Mouse (Mus musculus): ENCODE measurements around the gene Ndufs5.
A peak's percentile ranks its signal among the peaks of the same experiment; 100 is the strongest.

Gene Ndufs5

DNA sequence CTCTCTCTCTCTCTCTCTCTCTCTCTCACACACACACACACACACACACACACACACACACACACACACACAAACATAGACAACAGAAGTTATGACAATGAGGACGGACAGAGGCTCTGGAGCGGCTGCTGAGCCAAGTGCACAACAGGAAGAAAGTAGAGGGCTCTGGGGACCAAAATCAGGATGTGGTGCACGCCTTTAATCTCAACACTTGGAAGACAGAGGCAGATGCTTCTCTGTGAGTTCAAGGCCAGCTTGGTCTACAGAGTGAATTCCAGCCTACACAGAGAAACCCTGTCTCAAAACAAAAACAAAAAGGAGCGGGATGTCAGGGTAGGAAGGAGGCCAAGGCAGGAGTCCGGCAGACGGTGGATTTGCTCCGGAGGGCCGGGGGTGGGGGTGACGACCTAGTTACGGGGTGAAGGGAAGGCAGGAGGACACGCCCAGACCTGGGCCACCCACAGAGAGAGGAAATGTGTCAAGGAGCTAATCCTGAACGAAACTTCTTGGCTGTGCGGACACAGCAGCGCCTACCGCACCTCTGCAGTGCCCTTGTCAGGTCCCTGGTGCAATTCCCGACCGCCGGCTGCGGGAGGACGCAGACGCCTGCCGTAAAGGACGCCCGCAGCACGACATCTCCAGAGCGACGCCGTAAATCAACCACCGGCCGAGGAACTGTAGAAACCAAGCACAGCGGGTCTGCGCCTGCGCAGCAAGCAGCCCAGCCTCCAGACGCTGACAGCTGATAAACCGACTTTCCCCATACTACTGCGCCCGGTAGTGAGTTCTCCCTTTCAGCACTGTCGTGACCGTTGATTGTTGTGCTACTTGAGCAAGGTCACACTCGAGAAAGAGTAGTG, at the start of gene Ndufs5:
Gene Ndufs5, minus strand, starts transcription at position 629 of the 860 bp plus-strand sequence.
- DNase-seq (ENCODE audit: low read depth): peak; percentile 95

DNA sequence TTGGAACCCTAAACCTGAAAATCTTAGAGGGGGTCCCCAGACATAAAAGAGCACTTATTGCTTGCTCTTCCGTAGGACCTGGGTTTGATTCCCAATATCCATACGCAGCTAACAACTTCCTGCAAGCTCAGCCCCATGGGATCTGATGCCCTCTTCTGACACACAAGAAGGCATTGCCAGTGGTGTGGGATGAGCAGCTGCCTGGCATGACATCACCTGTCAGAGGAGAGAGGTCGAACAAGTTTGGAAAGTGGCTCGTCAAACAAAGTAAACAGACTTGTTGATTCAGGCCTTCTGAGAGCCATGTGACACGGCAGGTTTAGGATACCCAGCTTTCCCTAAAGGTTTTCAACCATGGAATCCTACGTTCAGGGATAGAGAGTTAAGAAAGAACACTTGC, 47.1 kb upstream of the Ndufs5 start:
- no peak for DNase-seq (ENCODE audit: low read depth)

DNA sequence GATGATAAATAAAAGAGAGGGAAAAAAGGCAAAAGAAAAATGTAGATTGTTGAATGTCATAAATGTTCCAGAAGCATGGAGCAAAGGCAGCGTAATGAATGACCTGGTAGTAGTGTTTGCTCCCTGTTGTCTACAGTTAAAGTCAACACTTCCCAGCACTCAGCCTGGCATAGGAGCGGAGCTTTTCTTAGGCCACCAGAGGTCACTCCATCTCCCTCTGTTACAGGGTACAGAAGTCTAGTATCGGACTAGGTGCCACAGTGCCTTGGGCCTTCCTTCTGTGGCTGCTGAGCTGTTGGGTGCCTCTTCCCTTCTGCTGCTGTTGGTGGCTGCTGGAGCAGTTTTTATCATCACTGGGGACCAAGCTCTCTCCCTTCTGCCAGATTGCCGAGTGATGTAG, 40.3 kb upstream of the Ndufs5 start:
- no peak for DNase-seq (ENCODE audit: low read depth)

DNA sequence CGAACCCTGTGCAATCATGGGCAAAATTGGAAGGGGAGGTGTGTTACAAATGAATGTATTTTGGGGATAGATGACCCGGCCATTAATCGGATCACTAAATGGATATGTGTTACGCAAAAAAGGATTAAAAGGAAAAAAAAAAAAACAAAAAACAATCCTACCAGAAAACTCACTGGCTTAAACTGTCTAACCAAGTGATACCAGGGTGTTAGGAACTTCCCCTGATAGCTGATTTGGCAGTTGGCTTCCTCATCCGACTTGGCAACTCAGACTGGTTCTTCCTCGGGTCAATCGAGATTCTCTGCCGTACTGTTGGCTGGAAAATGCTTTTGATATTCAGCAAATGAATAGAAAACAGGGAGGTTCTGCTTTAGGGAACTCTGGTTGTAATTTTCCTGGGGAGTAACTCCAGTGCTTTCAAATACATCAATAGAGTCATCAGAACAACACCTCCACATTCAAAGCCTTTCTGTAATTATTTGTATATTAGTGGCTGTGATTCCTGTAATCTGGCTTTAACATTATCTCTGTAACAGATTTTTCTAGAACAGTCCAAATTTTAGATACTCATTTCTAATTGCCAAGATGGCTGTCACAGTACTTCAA, 32.8 kb upstream of the Ndufs5 start:
- no peak for DNase-seq (ENCODE audit: low read depth)

DNA sequence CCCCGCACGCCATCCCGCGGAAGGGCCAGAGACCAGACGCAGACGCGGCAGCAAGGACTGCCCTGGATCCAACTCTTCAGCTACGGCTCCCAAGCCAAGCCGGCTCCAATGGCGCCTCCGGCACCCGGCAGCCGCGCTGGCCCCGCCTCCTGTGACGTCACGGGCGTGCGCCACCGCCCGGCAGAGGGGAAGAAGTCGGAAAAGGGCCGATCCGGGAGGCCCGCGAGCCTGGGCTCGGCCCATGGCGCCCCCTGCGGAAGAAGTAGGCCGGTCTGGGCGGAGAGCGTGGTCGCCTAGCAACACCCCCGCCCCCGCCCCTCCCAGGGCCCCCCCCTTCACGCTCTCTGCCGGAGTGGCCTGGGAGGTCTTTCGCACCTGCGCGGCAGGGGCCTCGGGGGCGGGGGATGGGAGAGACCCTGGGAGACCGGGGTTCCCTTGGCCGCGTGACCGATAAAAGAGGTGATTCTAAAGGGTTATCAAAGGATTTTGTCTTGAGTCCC, 32.2 kb upstream of the Ndufs5 start, which contains the start of gene Akirin1:
Gene Akirin1, minus strand, starts transcription at position 194 of the 500 bp plus-strand sequence.
- DNase-seq (ENCODE audit: low read depth): peak; percentile 88

DNA sequence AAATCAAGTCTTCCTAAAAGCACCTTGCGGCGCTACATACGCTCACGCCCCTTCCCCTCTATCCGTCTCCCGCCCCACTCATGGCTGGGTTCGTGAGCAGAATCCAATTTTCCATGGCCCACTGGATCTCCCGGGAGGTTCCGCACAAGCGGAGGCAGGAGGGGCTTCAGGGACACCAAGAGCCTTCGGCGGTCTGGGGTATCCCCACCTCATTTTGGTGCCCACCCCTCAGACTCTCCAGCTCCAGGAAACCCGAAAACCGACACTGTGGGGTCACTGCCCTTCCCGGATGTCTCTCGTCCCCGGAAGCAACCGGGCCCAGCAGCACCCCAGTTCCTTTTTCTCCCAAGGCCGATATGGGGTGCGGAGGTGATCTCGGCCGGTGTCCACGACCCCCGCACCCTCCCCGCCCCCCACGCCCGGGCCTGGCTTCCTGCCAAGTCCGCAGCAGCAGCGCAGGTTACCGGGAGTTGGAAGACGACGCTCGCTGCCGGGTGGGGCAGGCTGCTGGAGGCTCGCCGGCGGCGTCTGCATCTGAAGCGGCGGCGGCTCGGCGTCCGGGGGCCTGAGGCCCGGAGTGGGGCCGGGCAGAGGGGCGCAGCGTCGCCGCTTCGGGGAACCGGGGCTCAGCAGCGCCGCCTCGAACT, 31.6 kb upstream of the Ndufs5 start:
- peak; percentile 7 for DNase-seq (ENCODE audit: low read depth)

DNA sequence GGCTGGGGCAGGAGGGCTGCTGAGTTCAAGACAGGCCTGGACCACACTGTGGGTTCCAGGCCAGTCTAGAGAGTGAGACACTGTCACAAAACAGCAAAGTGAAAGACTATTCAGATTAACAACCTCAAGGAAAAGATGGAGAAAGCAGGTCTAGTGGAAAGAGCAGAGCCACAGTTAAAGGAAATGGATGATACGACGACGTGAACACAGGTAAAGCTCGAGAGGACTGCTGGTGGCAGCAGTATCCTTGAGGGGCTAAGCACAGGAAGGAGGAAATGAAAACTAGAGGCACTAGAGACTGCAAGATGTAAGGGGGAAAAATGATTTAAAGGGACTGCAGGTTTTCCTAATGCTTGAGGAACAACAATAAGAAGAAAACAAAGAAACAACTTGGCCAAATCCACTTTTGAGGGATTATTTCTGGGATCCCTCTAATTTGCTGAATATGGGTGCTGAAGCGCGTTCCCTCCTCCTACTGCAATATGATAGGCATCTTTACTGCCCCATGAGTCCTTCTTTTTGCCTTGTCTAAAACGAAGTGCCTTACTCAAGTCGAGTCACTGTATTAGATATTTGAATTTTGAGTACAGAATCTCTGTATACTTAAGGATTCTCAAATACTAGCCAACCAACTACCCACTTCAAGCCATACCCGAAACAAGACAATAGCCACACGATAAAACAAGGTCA, 30.9 kb upstream of the Ndufs5 start:
- peak; percentile 22 for DNase-seq (ENCODE audit: low read depth)

DNA sequence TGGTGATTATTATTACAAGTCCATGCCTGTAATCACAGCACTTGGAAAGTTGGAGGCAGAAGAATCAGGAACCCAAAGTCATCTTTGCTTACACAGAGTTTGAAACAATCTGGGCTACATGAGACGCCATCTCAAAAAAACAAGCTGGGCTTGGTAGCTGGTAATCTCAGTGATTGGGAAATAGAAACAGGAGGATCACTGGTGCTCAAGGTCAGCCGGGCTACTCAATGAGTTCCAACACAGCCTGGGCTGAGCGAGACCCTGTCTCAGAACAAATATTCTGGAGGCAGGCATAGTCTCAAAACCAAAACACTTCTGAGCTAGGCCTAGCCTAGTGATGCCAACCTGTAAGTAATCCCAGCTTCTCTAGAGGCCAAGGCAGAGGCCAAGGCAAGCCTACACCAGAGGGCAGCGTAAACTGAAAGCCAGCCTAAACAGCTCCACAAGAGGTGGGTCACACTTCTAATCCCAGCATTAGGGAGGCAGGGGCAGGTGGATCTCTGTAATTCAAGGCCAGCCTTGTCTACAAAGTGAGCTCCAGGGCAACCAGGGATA, 27.3 kb upstream of the Ndufs5 start:
- no peak for DNase-seq (ENCODE audit: low read depth)

DNA sequence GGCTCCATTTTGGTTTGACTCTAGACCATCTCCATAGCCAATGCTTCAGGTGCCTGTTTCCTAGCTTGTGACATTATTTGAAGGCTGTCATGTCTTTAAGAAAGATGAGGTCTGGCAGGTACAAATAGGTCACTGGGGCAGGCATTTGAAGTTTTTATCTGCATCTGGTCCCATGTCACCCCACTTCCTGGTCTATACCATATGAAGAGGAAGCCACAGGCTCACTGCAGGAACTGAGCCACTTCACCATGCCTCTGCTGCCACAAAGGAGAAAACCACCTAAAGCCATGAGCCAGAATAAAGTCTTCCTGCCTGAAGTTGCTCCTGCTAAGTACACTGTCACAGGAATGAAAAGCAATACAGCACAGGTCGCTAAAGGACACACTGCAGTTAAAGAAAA, 24.9 kb upstream of the Ndufs5 start:
- no peak for DNase-seq (ENCODE audit: low read depth)

DNA sequence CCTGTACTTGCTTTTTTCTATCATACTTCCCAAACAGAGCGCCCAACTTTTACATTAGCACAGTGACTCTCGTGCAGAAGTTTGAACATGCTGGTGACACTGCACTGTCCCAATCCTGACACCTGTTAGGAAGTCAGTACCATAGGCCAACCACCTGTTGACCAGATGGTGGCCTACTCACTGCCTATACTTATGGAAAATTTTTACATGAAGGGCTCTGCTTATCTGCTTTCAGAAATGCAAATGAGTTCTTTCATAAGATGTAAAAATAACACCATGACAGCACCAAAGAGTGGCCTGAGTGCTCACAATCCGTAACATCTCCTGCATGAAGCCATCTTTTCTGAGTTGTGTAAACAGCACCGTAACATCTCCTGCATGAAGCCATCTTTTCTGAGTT, 20.7 kb upstream of the Ndufs5 start:
- no peak for DNase-seq (ENCODE audit: low read depth)

DNA sequence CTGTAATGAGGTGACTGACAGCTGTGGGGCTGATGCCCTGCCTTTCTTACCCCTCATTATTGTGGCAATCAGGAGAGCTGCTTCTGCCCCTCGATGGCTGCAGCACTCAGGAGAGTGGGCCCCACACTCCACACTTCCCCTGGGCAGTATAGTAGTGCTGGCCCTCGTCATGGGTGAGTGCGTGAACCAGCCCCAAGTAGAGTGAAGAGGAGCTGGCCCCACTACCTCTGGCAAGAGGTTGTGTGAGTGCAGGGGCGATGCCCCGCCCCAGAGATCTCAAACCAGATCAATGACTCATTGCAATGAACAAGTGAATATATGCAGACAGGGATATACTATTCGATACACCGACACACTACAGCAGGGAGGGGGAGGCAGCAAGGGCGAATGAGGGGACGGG, 15.5 kb upstream of the Ndufs5 start:
- DNase-seq (ENCODE audit: low read depth): no peak

DNA sequence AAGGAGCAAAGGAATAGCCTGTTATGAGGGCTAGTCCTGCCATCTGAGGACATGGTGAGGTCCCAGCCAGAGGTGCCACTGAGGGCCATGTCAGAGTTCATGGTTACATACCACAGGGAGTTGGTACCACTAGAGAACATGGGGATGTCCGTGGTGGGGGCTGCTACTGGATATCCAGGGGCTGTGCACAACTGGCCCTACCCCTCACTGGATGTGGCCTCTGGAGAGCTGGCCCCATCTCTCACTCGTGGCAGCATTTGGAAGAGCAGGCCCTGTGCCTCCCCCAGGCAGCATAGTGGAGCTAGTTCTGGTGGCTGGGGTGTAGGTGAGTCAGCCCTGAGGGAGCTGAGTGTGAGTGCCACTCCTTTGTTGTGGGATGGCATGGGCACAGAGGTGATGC, 14.9 kb upstream of the Ndufs5 start:
- no peak for DNase-seq (ENCODE audit: low read depth)

DNA sequence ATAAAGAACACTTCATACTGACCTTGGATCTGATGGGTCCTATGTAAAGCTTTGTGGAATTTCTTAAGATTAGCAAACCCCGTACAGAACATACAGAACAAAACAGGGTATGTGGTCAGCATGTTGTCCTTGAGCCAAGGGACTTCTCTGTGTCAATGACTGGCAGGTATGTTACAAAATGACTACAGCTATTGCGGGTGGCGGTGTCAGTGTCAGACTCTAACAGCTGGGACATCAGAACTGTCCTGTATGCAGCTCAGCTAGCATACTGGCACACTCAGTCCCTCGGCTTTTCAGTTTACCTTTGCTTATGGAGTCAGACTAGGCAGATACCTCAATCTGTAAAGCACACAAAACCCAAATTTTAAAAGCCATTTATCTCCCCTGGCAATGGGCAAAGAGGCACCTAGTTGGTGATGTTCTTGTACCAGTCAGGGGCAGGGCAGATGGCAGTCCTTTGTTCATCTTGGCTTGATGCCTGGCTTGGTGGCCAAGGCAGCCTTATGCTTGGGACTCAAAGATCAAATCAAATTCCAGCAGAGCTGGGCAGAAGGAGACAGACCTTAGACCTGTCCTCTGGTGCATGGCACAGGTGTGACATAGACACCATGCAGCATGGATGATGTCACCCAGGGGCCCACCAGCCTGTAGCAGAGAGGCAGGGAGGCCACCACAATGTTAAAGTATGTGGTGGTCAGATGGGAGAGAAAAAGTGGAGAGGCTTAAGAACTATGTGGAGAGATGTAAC, 14.3 kb upstream of the Ndufs5 start:
- no peak for DNase-seq (ENCODE audit: low read depth)

DNA sequence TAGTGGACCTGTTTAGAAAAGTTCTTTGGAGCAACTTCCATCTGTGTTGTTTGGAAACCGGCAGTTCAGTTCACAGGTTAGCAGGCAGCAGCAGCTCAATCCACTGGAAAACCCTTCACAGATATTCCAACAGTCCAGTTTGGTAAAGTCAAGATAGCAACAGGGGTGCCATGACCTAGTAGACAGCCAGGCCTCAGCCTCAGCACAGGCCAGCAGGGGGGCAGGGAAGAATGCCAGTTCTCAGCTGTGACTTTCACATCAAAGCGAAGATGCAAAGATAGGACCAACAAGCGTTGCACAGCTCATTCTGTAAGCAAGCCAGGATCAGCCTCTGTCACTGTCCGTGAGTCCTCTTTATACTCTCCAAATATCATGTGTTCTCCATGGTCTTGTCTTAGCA, 3.8 kb upstream of the Ndufs5 start:
- no peak for DNase-seq (ENCODE audit: low read depth)

DNA sequence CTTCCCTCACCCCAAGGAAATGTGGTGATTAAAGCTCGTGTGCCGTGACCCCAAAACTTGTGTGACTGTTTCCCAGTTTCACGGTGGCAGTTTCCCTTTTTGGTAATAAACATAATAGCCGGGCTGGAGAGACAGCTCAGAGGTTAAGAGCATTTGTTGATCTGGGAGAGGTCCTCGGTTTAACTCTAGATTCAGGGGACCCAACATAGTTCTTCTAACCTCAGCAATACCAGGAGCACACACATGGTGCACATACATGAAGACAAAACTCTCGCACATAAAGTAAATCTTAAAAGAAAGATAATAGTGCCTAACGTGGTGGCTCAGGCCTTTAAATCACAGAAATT, 405 bp upstream of the Ndufs5 start:
- no peak for DNase-seq (ENCODE audit: low read depth)

DNA sequence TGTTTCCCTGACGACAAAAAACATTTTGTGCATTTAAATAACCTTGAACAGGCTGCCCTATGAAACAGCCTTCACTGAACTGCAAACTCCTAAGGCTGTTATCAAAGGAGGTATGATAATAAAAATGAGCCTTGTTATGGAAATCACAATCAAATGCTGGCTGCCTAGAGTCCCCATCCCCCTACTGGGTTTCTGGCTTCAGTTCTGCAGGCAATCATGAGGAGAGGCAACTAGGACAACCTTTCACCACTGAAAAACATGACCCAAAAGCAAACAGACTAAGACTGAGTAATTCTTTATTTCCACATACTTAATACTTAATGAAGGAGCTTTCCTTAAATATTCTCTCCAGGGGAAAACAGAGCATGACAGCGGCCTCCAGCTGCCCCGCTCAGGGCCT, 5.6 kb downstream of the Ndufs5 start:
- no peak for DNase-seq (ENCODE audit: low read depth)

DNA sequence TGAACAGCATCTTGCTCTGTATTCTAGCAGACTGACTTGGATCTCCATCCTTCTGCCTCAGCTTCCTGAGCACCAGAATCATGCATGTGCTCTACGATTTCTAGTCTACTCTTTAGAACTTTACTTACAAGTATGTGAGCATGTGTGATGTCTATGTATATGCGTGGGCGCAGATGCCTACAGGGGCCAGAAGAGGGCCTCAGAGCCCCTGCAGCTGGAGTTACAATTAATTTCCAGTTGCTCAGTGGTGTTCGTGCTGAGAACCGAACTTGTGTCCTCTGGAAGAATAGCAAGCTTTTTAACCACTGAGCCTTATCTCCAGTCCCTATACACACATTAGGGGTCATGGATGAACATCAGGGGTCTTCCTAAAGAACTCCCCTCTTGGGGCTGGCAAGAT, 10.7 kb downstream of the Ndufs5 start:
- no peak for DNase-seq (ENCODE audit: low read depth)

DNA sequence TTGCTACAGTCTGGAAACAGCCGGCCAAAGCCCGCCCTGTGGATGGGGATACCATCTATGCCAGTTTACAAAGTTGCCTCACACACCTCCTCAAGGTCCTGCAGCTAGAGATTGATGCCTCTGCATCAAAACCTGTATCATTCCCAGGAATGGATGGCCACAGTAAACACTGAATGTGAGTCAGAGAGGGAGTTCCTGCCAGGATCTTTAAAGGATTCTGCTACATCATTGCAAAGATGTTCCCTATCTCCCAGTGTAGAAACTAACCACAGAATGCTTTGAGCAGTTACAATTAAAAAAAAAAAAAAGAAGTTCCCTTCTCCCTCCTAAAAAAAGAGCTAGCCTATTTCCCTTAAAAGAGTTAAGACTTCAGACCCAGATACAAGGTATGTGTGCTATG, 12.7 kb downstream of the Ndufs5 start:
- no peak for DNase-seq (ENCODE audit: low read depth)

DNA sequence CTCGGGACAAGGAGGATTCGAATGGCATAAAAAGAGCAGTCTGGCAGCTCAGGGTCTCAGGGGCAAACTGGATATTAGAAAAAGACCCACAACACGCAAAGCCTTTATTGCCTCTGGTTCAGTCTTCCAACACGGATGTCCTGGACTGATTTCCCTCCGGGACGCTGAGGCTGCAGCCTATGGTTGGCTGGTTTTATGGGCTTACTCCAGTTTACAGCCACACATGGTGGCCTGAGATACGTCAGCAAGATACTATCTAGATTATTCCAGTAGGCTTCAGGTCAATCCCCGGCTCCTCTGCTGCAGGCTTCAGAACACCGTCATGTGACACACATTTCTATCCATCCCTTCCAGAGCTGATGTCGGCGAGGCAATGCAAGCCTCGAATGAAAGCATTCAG, 24.6 kb downstream of the Ndufs5 start:
- DNase-seq (ENCODE audit: low read depth): no peak

DNA sequence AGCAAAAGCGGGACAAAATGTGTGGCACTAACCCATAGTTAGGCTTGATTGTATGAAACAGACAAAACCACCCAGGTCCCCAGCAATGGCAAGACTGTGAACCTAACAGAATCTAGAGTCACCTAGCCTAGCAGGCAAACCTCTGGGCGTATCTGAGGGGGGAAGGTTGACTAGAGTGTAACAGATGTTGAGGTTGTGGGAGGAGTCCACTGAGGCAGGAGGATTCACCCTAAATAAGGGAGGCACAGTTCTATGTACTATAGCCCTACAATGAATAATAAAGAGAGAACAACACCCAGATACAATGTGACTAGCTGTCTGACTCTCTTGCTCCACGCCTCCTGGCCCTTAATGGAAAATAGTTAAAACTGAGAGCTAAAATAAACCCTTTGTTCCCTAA, 25.9 kb downstream of the Ndufs5 start:
- no peak for DNase-seq (ENCODE audit: low read depth)

DNA sequence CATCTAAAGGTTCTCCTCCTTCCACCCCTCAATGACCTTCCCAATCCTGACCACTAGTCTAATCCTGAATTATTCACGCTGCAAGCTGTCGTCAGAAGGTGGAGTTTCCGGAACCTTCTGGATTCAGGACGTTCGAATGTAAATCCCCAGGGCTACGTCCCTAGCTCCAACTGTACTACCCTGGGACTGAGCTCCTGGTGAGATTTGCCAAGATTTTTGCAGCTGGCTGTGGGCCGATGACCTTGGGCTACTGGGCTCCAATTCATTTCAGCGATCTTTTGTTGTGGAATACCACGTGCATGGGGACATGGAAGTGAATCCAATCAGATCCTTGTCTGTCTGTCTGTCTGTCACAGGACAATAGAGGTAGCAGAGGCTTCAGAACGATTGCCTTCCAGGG, 27.7 kb downstream of the Ndufs5 start:
- DNase-seq (ENCODE audit: low read depth): no peak
